Mouse (Mus musculus) urinary bladder, postnatal 25 days (tissue): ENCODE results near the gene Fra10ac1.

Experiments used
- DNase-seq: peaks from one replicate; pipeline ENCODE4 v3.0.0; 2022; ENCODE audit warnings: low spot score

Gene Fra10ac1

GRCm38 (mm10) chr19:38232087-38232486, 8.1 kb upstream of the Fra10ac1 start:
- no peak for DNase-seq

GRCm38 (mm10) chr19:38228699-38229098, 4.7 kb upstream of the Fra10ac1 start:
- DNase-seq, result no peak

GRCm38 (mm10) chr19:38224685-38225060, 717 bp upstream of the Fra10ac1 start:
- DNase-seq, result no peak

- DNase-seq, result no peak
Measured at GRCm38 (mm10) chr19:38223356-38223904, 526 bp downstream of the Fra10ac1 start.

GRCm38 (mm10) chr19:38217696-38218095, 6.3 kb downstream of the Fra10ac1 start:
- no peak for DNase-seq

- no peak for DNase-seq
Measured at GRCm38 (mm10) chr19:38206669-38207068, 17.3 kb downstream of the Fra10ac1 start.

GRCm38 (mm10) chr19:38198731-38199130, 25.2 kb downstream of the Fra10ac1 start:
- DNase-seq, result no peak

- no peak for DNase-seq
Measured at GRCm38 (mm10) chr19:38195245-38195644, 28.7 kb downstream of the Fra10ac1 start.

GRCm38 (mm10) chr19:38191446-38191845, 32.5 kb downstream of the Fra10ac1 start:
- DNase-seq, result no peak

GRCm38 (mm10) chr19:38190606-38191005, 33.4 kb downstream of the Fra10ac1 start:
- DNase-seq, result no peak

GRCm38 (mm10) chr19:38187345-38187680, 36.6 kb downstream of the Fra10ac1 start:
- no peak for DNase-seq

GRCm38 (mm10) chr19:38186631-38187344, 37.2 kb downstream of the Fra10ac1 start:
- no peak for DNase-seq

GRCm38 (mm10) chr19:38179675-38180074, 44.3 kb downstream of the Fra10ac1 start:
- no peak for DNase-seq

- no peak for DNase-seq
Measured at GRCm38 (mm10) chr19:38164633-38165032, 59.3 kb downstream of the Fra10ac1 start.

- no peak for DNase-seq
Measured at GRCm38 (mm10) chr19:38161648-38162354, 62.2 kb downstream of the Fra10ac1 start.

GRCm38 (mm10) chr19:38156243-38156642, 67.7 kb downstream of the Fra10ac1 start:
- DNase-seq, result no peak

GRCm38 (mm10) chr19:38143540-38144271, 80.2 kb downstream of the Fra10ac1 start:
- no peak for DNase-seq
